Mouse (Mus musculus) c-Kit-positive CD71-positive TER-119-negative erythroid progenitor cells, embryonic 14.5 days (primary cell): ENCODE results near the gene Als2cr12.
"Not testable (repeated sequence)": the region's sequence is repeated elsewhere in the genome, so short reads cannot be mapped to it uniquely, and the experiment has no call there.

Experiments
- DNase-seq: peaks from one replicate; pipeline ENCODE4 v3.0.0-alpha.2; 2013; ENCODE audit warnings: low read depth

Als2cr12 gene

GRCm38 (mm10) chr1:58613786-58614185 is 82.0 kb downstream of the Als2cr12 start:
- peak; percentile 21 for DNase-seq

- no peak for DNase-seq
Measured at GRCm38 (mm10) chr1:58610611-58611010, 85.2 kb downstream of the Als2cr12 start.

DNA sequence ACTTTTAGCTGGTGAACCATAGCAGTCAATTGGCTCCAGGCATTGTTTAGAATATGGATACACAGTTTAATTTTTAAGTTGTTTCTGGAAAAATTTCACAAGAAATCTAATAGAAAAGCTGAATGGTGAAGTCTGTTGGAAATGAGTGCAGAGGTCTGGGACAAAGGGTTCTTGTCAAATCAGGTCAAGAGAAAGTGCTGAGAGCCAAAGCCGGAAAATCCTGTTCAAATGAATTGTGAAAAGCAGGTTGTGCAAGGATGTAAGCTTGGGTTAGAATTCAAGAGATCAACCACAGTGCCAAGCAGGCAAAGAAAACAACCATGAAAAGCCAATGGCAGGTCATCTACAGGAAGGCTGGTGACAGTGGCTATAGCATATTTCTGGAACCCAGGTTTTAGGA is 85.6 kb downstream of the Als2cr12 start:
- DNase-seq, result no peak

DNA sequence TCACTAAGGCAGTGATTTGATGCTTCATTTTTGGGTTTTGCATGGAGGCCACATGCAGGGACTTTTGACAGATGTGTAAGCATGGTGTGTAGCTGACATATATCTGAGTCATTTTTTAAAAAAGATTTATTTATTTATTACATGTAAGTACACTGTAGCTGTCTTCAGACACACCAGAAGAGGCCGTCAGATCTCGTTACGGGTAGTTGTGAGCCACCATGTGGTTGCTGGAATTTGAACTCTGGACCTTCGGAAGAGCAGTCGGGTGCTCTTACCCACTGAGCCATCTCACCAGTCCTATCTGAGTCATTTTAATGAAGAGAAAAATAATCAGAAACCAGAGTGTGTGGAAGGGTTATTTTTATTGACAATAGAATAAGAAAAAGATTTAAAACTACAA is 86.2 kb downstream of the Als2cr12 start:
- DNase-seq, result not testable (repeated sequence)

DNA sequence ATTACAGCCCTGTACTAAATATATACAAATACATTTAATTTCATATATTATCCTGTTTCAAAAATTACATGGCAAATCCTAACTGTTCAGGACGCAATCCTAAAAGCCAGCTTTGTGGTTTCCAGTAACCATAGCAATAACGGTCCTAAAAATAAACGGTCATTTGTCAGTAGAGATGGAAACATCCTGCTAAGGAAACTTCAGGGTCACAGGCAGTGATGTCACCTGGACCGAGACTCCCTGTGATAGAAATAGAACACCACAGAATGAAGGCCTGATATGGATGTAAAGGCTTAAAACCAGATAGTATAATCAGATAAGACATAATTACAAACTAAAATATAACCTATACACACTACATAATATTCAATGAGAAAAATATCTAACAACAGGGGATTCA is 92.1 kb downstream of the Als2cr12 start:
- DNase-seq, result no peak

DNA sequence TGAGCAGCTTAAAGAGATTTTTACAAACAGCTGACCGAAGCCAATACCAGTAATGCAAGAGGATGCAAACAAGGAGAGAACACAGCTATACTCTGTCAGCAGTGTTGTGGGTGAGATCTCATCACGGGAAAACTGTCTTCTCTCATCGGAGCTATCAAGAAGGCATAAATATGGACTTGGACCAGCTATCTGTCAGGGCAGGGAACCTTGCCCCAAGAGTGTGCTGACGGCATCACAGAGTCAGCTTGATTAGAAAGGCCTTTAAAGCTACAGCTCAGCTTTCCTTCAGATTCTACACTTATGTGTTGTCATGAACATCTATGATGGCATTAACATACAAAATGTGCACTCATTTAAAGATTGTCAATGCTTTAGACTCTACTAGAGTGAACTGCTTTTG is 93.1 kb downstream of the Als2cr12 start:
- DNase-seq, result no peak
